Mouse (Mus musculus): ENCODE data around the gene Gm14391. TPM values are rescaled to one million over a fixed set of nuclear protein-coding genes. Genes with fewer than 3 reads are reported as not detected.
"Not testable (repeated sequence)": the region's sequence is repeated elsewhere in the genome, so short reads cannot be mapped to it uniquely, and the experiment has no call there.

The Gm14391 gene
- 1.9 and 2.5 TPM in 2 replicates for polyA plus RNA-seq (2012; rRNA removed)

- H3K27me3 ChIP-seq (ENCODE audit: control insufficient read depth, insufficient read depth, low read length); H3K27ac ChIP-seq (ENCODE audit: control insufficient read depth, insufficient read depth, low read depth, low read length); H3K4me1 ChIP-seq (ENCODE audit: control insufficient read depth, insufficient read depth, low read length); H3K4me3 ChIP-seq (ENCODE audit: control insufficient read depth, low read depth, low read length); H3K36me3 ChIP-seq (ENCODE audit: control insufficient read depth, insufficient read depth, low read length): not testable (repeated sequence)
These were observed at the start of gene Gm14391 for GRCm38 (mm10) chr2:175206732-175207131. Gene Gm14391, minus strand, starts transcription at chr2:175206917.

DNA sequence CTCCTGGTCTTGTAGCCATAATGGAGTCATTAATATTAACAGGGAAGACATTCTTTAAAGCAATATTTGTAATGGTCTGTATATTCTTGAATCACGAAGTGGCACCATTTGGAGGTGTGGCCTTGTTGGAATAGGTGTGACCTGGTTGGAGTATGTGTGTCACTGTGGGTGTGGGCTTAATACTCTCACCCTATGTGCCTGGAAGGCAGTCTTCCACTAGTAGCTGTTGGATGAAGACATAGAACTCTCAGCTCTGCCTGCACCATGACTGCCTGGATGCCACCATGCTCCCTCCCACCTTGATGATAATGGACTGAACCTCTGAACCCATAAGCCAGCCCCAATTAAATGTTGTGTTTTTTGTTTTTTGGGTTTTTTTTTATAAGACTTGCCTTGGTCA, 27.7 kb downstream of the Gm14391 start:
- not testable (repeated sequence) for H3K4me1 ChIP-seq (ENCODE audit: control insufficient read depth, insufficient read depth, low read length); H3K4me3 ChIP-seq (ENCODE audit: control insufficient read depth, low read depth, low read length); H3K27me3 ChIP-seq (ENCODE audit: control insufficient read depth, insufficient read depth, low read length); H3K36me3 ChIP-seq (ENCODE audit: control insufficient read depth, insufficient read depth, low read length); H3K27ac ChIP-seq (ENCODE audit: control insufficient read depth, insufficient read depth, low read depth, low read length)

DNA sequence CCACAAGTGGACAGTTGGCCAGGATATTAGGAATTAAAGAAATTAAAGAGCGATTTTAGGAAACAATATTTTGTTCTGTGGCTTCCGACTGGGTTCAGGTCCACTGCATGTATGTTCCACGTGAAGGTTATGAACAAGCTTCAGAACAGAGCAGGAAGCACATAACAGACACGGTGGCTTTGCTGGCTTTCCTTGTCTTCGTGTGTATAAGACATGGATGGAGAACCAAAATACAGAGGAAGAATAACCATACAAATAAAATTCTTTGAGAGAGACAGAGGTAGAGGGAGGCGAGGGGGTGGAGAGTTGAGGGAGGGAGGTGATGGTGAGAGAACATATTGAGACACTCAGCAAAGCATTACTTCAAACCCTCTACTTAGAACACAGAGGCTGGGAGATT, 30.4 kb downstream of the Gm14391 start:
- H3K27me3 ChIP-seq (ENCODE audit: control insufficient read depth, insufficient read depth, low read length), result no peaks in the 10 kb centered on the region
- no peak for TF ChIP-seq POLR2A (IDR thresholded peaks at IDR 0.05; ENCODE audit: control insufficient read depth, low read depth, low read length)
- no peak for TF ChIP-seq CTCF (IDR thresholded peaks at IDR 0.05; ENCODE audit: control insufficient read depth, insufficient read depth, insufficient replicate concordance, low read depth, low read length)
- H3K4me3 ChIP-seq (ENCODE audit: control insufficient read depth, low read depth, low read length), result no peak overlapping the region
- no peaks in the 10 kb centered on the region for H3K4me1 ChIP-seq (ENCODE audit: control insufficient read depth, insufficient read depth, low read length)
- no peak overlapping the region for H3K27ac ChIP-seq (ENCODE audit: control insufficient read depth, insufficient read depth, low read depth, low read length)
- H3K36me3 ChIP-seq (ENCODE audit: control insufficient read depth, insufficient read depth, low read length), result no peaks in the 10 kb centered on the region

GRCm38 (mm10) chr2:175175401-175176180, 31.1 kb downstream of the Gm14391 start, which contains the start of gene Gm14443:
Gene Gm14443, minus strand, starts transcription at chr2:175175871.
- not testable (repeated sequence) for H3K27ac ChIP-seq (ENCODE audit: control insufficient read depth, insufficient read depth, low read depth, low read length); H3K4me3 ChIP-seq (ENCODE audit: control insufficient read depth, low read depth, low read length)

GRCm38 (mm10) chr2:175174058-175174457, 32.7 kb downstream of the Gm14391 start:
- H3K27ac ChIP-seq (ENCODE audit: control insufficient read depth, insufficient read depth, low read depth, low read length); H3K27me3 ChIP-seq (ENCODE audit: control insufficient read depth, insufficient read depth, low read length); H3K4me1 ChIP-seq (ENCODE audit: control insufficient read depth, insufficient read depth, low read length); H3K4me3 ChIP-seq (ENCODE audit: control insufficient read depth, low read depth, low read length); H3K36me3 ChIP-seq (ENCODE audit: control insufficient read depth, insufficient read depth, low read length): not testable (repeated sequence)

More at GRCm38 (mm10) chr2:175175401-175176180, 31.1 kb downstream of the Gm14391 start, which contains the start of gene Gm14443:
- not testable (repeated sequence) for H3K4me1 ChIP-seq (ENCODE audit: control insufficient read depth, insufficient read depth, low read length); H3K27me3 ChIP-seq (ENCODE audit: control insufficient read depth, insufficient read depth, low read length); H3K36me3 ChIP-seq (ENCODE audit: control insufficient read depth, insufficient read depth, low read length)

DNA sequence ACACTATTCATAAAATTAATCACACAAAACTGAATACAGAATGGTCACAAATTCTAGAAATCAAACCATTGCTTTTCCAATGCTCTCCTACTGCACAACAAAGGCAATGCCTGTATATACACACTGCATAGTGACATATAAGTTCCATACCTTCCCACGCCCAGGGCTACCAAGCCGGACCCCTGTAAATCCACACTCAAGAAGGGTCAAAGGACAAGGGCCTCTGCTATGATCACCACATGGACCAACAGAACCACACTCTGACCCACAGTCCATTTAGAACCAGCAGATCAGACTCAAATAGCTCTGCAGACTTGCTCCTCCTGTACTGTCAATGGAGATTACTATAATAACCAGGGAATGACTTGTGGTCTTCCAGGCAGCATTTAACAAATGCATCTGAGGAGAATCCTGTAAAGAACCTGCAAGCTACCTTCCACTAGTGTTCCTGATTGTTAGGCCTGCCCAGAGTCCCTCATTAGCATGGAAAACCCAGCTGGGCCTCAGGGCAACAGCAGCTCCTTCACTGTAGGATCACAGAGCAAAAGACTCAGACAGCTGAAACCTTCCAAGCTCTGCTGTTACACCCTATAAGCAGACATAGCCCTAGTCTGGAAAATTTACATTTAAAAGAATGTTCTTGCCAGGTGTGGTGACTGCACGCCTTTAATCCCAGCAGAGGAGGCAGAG, 33.7 kb downstream of the Gm14391 start:
- not testable (repeated sequence) for H3K27ac ChIP-seq (ENCODE audit: control insufficient read depth, insufficient read depth, low read depth, low read length); H3K27me3 ChIP-seq (ENCODE audit: control insufficient read depth, insufficient read depth, low read length); H3K4me3 ChIP-seq (ENCODE audit: control insufficient read depth, low read depth, low read length); H3K36me3 ChIP-seq (ENCODE audit: control insufficient read depth, insufficient read depth, low read length); H3K4me1 ChIP-seq (ENCODE audit: control insufficient read depth, insufficient read depth, low read length)

DNA sequence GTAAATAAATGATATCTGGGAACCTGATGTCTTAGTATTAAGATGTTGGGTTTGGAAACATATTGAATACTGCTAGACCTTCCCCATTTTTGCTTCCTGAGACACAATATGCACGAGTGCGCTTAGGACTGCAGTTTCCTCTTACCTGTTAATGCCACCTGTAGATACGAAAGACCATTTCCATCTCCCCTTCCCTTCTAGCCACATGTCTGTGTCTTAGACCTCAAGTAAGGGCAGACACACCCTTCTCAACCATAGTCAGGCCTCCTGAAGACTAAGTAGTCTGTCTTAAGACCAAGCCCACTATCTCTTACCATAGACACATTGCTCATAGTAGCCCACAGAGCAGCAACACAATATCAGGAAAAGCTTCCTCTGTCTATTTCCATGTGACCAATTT, 34.6 kb downstream of the Gm14391 start:
- Histone ChIP-seq H3K4me3 (ENCODE audit: control insufficient read depth, low read depth, low read length) (no peak overlapping the region), H3K27ac (ENCODE audit: control insufficient read depth, insufficient read depth, low read depth, low read length) (no peak overlapping the region), H3K27me3 (ENCODE audit: control insufficient read depth, insufficient read depth, low read length) (no peaks in the 10 kb centered on the region), H3K36me3 (ENCODE audit: control insufficient read depth, insufficient read depth, low read length) (no peaks in the 10 kb centered on the region), H3K4me1 (ENCODE audit: control insufficient read depth, insufficient read depth, low read length) (no peaks in the 10 kb centered on the region)
- TF ChIP-seq POLR2A (IDR thresholded peaks at IDR 0.05; ENCODE audit: control insufficient read depth, low read depth, low read length) (no peak), CTCF (IDR thresholded peaks at IDR 0.05; ENCODE audit: control insufficient read depth, insufficient read depth, insufficient replicate concordance, low read depth, low read length) (no peak)

- not testable (repeated sequence) for H3K4me1 ChIP-seq (ENCODE audit: control insufficient read depth, insufficient read depth, low read length); H3K27me3 ChIP-seq (ENCODE audit: control insufficient read depth, insufficient read depth, low read length); H3K27ac ChIP-seq (ENCODE audit: control insufficient read depth, insufficient read depth, low read depth, low read length); H3K36me3 ChIP-seq (ENCODE audit: control insufficient read depth, insufficient read depth, low read length); H3K4me3 ChIP-seq (ENCODE audit: control insufficient read depth, low read depth, low read length)
These were observed 39.8 kb downstream of the Gm14391 start for GRCm38 (mm10) chr2:175166870-175167269.

DNA sequence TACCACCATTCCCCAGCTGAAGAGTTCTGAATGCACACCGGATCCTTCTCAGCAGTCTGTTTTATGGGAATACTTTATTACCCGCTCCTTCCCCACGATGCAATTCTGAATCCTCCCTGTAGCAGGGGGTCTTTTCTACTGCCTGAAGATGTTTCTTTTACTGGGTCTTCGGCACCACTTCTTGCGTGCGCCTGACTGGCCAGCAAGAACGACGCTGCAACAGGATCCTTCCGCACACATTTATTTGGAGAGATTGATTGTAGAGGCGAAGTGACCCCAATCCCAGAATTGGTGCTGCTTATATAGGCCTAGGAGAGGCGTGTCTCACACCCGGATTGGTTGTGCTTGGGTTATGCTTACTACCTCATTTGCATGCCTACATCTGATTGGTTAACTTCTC, 41.6 kb downstream of the Gm14391 start:
- H3K4me1 ChIP-seq (ENCODE audit: control insufficient read depth, insufficient read depth, low read length); H3K27me3 ChIP-seq (ENCODE audit: control insufficient read depth, insufficient read depth, low read length); H3K27ac ChIP-seq (ENCODE audit: control insufficient read depth, insufficient read depth, low read depth, low read length); H3K36me3 ChIP-seq (ENCODE audit: control insufficient read depth, insufficient read depth, low read length); H3K4me3 ChIP-seq (ENCODE audit: control insufficient read depth, low read depth, low read length): not testable (repeated sequence)

GRCm38 (mm10) chr2:175161438-175161837, 45.3 kb downstream of the Gm14391 start:
- not testable (repeated sequence) for H3K4me1 ChIP-seq (ENCODE audit: control insufficient read depth, insufficient read depth, low read length); H3K27me3 ChIP-seq (ENCODE audit: control insufficient read depth, insufficient read depth, low read length); H3K27ac ChIP-seq (ENCODE audit: control insufficient read depth, insufficient read depth, low read depth, low read length); H3K4me3 ChIP-seq (ENCODE audit: control insufficient read depth, low read depth, low read length); H3K36me3 ChIP-seq (ENCODE audit: control insufficient read depth, insufficient read depth, low read length)

All from testis, adult 2 months (tissue).